16 mouse cellular contexts compared by ENCODE assay signal in genomic region chr14:74831653-74832052, GRCm38 (mm10).
DNase-seq lines count a peak whose midpoint lies in the region; ATAC-seq lines count a peak whose summit lies in the region.
"Had no signal": no experiment of that assay in that cellular context is flagged by ENCODE, and none has a peak within 500 bp of the region (broad histone marks: within the 10 kb centered on the region; RNA-seq: fewer than 3 reads in every experiment).

No protein-coding gene starts in this region.

- no peak overlapping the region for H3K4me2 ChIP-seq in hindbrain, embryonic 11.5 days (replicated peaks; ENCODE audit: low read depth, low read length)
- no peak overlapping the region for H3K4me2 ChIP-seq in hindbrain, embryonic 16.5 days (ENCODE audit: low read length)
- H3K4me2 ChIP-seq in midbrain, embryonic 14.5 days (ENCODE audit: low read length) = no peak overlapping the region
- H3K4me2 ChIP-seq in limb, embryonic 15.5 days = no peak overlapping the region

- no peak for ATAC-seq in hindbrain, embryonic 11.5 days (ENCODE audit: low FRiP score)
- ATAC-seq in hindbrain, embryonic 16.5 days = no peak
- no peak for ATAC-seq in midbrain, embryonic 14.5 days (ENCODE audit: low FRiP score, low TSS enrichment)
- no peak for ATAC-seq in limb, embryonic 15.5 days (ENCODE audit: insufficient number of reproducible peaks, low FRiP score, low TSS enrichment, low read depth)
- ATAC-seq: forebrain, postnatal 0 days; intestine, postnatal 0 days had no signal

- 74% methylated on average over 5 of the region's 5 CpGs for WGBS in hindbrain, embryonic 11.5 days
- 79% methylated on average over 5 of the region's 5 CpGs for WGBS in hindbrain, embryonic 16.5 days
- 86% methylated on average over 5 of the region's 5 CpGs for WGBS in midbrain, embryonic 10.5 days
- WGBS in midbrain, embryonic 14.5 days = 93% methylated on average over 5 of the region's 5 CpGs
- WGBS in limb, embryonic 15.5 days = 60% methylated on average over 5 of the region's 5 CpGs

- no peak overlapping the region for H3K9ac ChIP-seq in hindbrain, embryonic 11.5 days (ENCODE audit: low read depth, low read length)
- no peak overlapping the region for H3K9ac ChIP-seq in hindbrain, embryonic 16.5 days (ENCODE audit: low read depth, low read length)
- no peak overlapping the region for H3K9ac ChIP-seq in midbrain, embryonic 14.5 days (replicated peaks; ENCODE audit: low read length)
- no peak overlapping the region for H3K9ac ChIP-seq in limb, embryonic 15.5 days
- H3K9ac ChIP-seq: forebrain, postnatal 0 days had no signal

- H3K4me3 ChIP-seq in hindbrain, embryonic 11.5 days (ENCODE audit: low read depth, low read length) = no peak overlapping the region
- no peak overlapping the region for H3K4me3 ChIP-seq in hindbrain, embryonic 16.5 days (ENCODE audit: low read length)
- H3K4me3 ChIP-seq in midbrain, embryonic 10.5 days = no peak overlapping the region
- no peak overlapping the region for H3K4me3 ChIP-seq in midbrain, embryonic 14.5 days (replicated peaks; ENCODE audit: low read depth, low read length)
- H3K4me3 ChIP-seq in limb, embryonic 15.5 days = no peak overlapping the region
- H3K4me3 ChIP-seq: gastrocnemius, adult 2 months had no signal

- intact Hi-C loops in heart, postnatal 14 days (cut with DNase I) = loop anchor here (10.0 kb wide), 1 partner anchor 113 kb away; the partner anchor contains the start of gene Lrch1

- peak; percentile 61 for DNase-seq in heart, adult 11 months
- no peak for DNase-seq in heart, postnatal 14 days
- no peak for DNase-seq in hindbrain, embryonic 11.5 days (ENCODE audit: low spot score)
- DNase-seq in midbrain, embryonic 10.5 days (ENCODE audit: low spot score) = no peak
- no peak for DNase-seq in midbrain, embryonic 14.5 days
- DNase-seq in right cerebral cortex, postnatal 4 days = no peak
- DNase-seq: adrenal gland, postnatal 25 days; cerebellum, adult 9-10 months; forebrain, postnatal 0 days; gastrocnemius, adult 2 months; heart, adult 18-20 months; left cerebral cortex, postnatal 4 days; thymus, postnatal 4 days had no signal

- H3K36me3 ChIP-seq in hindbrain, embryonic 11.5 days (ENCODE audit: control insufficient read depth, insufficient read depth, low read length) = no peaks in the 10 kb centered on the region
- H3K36me3 ChIP-seq in hindbrain, embryonic 16.5 days (ENCODE audit: control insufficient read depth, insufficient read depth, low read length) = no peaks in the 10 kb centered on the region
- H3K36me3 ChIP-seq in midbrain, embryonic 10.5 days = no peaks in the 10 kb centered on the region
- H3K36me3 ChIP-seq in midbrain, embryonic 14.5 days (ENCODE audit: control insufficient read depth, insufficient read depth, low read length) = no peaks in the 10 kb centered on the region
- H3K36me3 ChIP-seq in limb, embryonic 15.5 days = no peaks in the 10 kb centered on the region; the same call in 1 of the 2 replicates

- no peaks in the 10 kb centered on the region for H3K27me3 ChIP-seq in hindbrain, embryonic 11.5 days (ENCODE audit: control insufficient read depth, insufficient read depth, low read length)
- H3K27me3 ChIP-seq in hindbrain, embryonic 16.5 days (replicated peaks; ENCODE audit: control insufficient read depth, insufficient read depth, low read length) = no peaks in the 10 kb centered on the region
- no peaks in the 10 kb centered on the region for H3K27me3 ChIP-seq in midbrain, embryonic 10.5 days (ENCODE audit: low read depth, poor library complexity, severe bottlenecking)
- no peaks in the 10 kb centered on the region for H3K27me3 ChIP-seq in midbrain, embryonic 14.5 days (ENCODE audit: control insufficient read depth, insufficient read depth, low read length)
- no peaks in the 10 kb centered on the region for H3K27me3 ChIP-seq in limb, embryonic 15.5 days

- H3K27ac ChIP-seq in hindbrain, embryonic 11.5 days (ENCODE audit: low read depth, low read length) = 0 out of 2 replicates have a peak overlapping the region, but pooled peaks have one; percentile 30
- no peak overlapping the region for H3K27ac ChIP-seq in hindbrain, embryonic 16.5 days (ENCODE audit: low read depth, low read length)
- peak overlapping the region; percentile 65 for H3K27ac ChIP-seq in midbrain, embryonic 10.5 days (replicated peaks)
- H3K27ac ChIP-seq in midbrain, embryonic 14.5 days (replicated peaks; ENCODE audit: low read depth, low read length) = no peak overlapping the region
- H3K27ac ChIP-seq in limb, embryonic 15.5 days = peak overlapping the region; percentile 27; the same call in 1 of the 2 replicates
- H3K27ac ChIP-seq: gastrocnemius, adult 2 months had no signal

- no peaks in the 10 kb centered on the region for H3K4me1 ChIP-seq in hindbrain, embryonic 11.5 days (replicated peaks; ENCODE audit: control insufficient read depth, insufficient read depth, low read length)
- peaks cover 4% of the 10 kb centered on the region; the same call in 1 of the 2 replicates for H3K4me1 ChIP-seq in hindbrain, embryonic 16.5 days (ENCODE audit: control insufficient read depth, insufficient read depth, low read depth, low read length)
- H3K4me1 ChIP-seq in midbrain, embryonic 10.5 days = peaks cover 18% of the 10 kb centered on the region; the same call in 1 of the 2 replicates
- H3K4me1 ChIP-seq in midbrain, embryonic 14.5 days (ENCODE audit: control insufficient read depth, insufficient read depth, low read length) = 0 out of 2 replicates have a peak, but pooled peaks cover 6% of the 10 kb centered on the region
- 0 out of 2 replicates have a peak, but pooled peaks cover 3% of the 10 kb centered on the region for H3K4me1 ChIP-seq in limb, embryonic 15.5 days

- H3K9me3 ChIP-seq in hindbrain, embryonic 11.5 days (ENCODE audit: control insufficient read depth, low read length) = no peaks in the 10 kb centered on the region
- no peaks in the 10 kb centered on the region for H3K9me3 ChIP-seq in hindbrain, embryonic 16.5 days (ENCODE audit: control insufficient read depth, low read length)
- H3K9me3 ChIP-seq in midbrain, embryonic 10.5 days (replicated peaks) = no peaks in the 10 kb centered on the region
- H3K9me3 ChIP-seq in midbrain, embryonic 14.5 days (ENCODE audit: control insufficient read depth, low read length) = no peaks in the 10 kb centered on the region
- no peaks in the 10 kb centered on the region for H3K9me3 ChIP-seq in limb, embryonic 15.5 days

Comparison
In these comparisons a context has a peak if more than half of its experiments do, and no peak if none do; other contexts are left out.
1. H3K27ac ChIP-seq: peak in hindbrain, embryonic 11.5 days (single experiment), midbrain, embryonic 10.5 days (single experiment) and limb, embryonic 15.5 days (single experiment); none in hindbrain, embryonic 16.5 days (single experiment) and midbrain, embryonic 14.5 days (single experiment).